Mouse (Mus musculus) inflammation-experienced regulatory T-cells, adult 6 months (primary cell): ENCODE measurements around the gene Pla2g1b. TPM values are rescaled to one million over a fixed set of nuclear protein-coding genes. Genes with fewer than 3 reads are reported as not detected.
"Not testable (repeated sequence)": the region's sequence is repeated elsewhere in the genome, so short reads cannot be mapped to it uniquely, and the experiment has no call there.

Source experiments
- ATAC-seq: one replicate; pipeline ENCODE4 v1.8.0; 2017
- polyA plus RNA-seq, 3 experiments: library from polyadenylated mRNA; unstranded; fragments of 100-300 nt; shearing (Covaris generic); gene quantifications; one replicate each; pipeline ENCODE4 v1.2.1; 2017

The Pla2g1b gene
- polyA plus RNA-seq, 3 experiments from 2014 or later, result not detected

DNA sequence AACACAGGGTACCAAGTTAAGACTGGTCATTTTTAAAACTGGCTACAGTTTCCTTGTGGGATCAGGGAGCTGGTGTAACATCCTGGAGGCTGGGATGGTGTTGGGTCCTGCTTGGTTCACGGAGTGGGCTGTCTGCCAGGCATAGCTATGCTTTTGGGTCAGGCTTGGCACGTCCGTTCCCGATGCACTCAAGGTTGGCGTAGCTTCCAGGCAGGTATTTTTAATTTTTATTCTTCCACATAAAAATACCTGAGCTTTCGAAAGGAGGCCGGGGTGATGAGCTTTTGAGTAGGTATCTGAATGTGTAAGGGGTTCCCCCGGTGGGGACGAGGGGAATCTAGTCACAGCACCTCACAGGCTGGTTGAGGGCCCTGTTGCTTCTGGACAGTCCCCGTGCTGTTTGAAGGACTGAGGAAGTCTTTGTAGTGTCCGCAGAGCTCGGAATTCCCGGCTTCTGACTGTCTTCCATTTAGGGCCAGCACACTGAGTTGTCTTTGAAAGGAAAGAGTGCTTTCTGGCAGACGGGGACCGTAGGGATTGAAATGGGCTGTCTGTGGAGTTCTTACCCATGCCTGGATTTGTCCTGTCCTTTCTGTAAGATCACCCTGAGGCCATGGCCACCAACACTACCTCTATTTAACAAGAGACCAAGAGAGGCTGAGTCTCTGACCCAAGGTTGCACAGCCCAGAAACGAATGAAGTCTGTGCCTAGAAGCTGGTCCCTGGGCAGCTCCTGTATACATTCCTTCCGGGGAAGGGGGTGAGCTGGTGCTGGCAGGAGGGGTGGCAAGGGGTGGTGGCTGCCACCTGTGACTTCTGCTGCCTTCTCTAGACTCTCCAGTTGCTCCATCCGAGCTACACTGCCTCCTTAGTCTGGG lies 42.2 kb downstream of the Pla2g1b start:
- no peak for ATAC-seq

DNA sequence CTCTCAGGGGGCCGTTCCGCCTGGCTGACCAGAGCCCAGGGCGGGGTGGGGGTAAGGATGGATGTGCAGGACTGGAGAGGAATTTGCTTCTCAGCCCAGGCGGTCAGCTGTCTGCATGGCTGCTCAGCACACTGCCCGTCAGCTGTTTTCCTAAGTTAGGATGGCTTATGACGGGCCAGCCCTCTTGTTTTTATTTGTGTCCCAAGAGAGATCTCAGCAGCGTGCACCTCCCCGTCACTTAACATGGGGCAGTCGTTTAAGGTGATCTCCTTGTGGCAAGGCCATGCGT lies 42.7 kb downstream of the Pla2g1b start:
- ATAC-seq, result no peak

DNA sequence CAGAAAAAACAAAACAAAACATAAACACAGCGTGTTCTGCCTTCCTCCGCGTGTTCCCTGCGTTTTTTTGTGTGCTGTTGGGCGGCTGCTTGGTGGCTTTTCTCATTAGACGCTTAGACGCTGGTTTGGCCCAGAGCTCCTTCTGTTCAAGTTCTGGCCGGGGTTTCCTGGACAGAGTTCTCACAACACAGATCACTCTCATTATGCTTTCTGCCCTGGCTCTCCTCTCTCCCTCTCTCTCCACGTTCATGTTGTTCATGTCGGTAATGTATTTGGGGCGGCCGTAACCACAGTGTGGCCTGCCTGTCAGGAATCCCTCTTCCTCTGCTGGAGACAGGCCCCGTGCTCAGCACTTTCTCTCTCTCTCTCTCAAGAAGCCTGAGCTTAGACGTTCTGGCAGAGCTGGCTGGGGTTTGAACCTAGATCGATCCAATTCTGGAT lies 43.3 kb downstream of the Pla2g1b start:
- no peak for ATAC-seq

DNA sequence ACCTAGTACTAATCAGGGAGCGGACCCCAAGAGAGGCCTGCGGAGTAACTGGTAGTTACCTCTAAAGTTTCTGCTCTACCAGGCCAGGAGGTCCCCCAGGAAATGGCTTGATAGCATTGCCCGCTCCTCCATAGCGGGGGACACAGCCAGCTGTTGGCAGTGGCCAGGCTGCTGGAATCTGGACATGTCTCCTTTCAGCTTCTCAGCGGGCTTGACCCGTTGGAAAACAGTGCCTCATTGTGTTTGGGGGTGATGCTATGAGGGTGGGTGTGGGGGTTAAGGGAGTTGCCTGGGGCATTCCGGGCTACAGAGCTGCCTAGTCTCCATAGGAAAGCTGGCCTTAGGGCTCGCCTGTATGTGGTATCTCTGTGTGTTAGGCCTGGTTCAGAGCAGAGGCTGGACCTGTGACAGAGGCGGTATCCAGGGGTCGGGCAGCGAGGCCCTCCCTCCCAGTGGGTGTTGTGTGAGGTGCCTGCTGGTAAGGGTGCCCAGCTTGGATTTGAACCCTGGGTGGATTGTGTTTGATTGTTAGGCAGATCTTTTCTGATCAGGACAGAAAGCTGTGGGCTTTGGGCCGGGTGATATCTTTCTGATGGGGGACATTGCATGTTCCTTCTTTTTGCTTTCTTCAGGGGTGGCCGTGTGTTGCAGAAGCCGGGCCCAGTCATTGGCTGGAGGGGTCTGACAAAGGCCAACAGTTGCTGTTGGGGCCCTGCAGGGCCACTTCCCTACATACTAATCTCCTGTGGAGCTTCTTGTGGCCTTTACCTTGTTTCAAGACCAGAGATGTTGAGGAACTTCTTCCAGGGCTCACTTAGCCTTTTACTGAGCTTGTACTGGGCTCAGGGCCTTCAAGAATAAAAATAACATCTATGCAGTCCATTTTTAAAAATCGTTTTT lies 44.0 kb downstream of the Pla2g1b start:
- ATAC-seq, result no peak

DNA sequence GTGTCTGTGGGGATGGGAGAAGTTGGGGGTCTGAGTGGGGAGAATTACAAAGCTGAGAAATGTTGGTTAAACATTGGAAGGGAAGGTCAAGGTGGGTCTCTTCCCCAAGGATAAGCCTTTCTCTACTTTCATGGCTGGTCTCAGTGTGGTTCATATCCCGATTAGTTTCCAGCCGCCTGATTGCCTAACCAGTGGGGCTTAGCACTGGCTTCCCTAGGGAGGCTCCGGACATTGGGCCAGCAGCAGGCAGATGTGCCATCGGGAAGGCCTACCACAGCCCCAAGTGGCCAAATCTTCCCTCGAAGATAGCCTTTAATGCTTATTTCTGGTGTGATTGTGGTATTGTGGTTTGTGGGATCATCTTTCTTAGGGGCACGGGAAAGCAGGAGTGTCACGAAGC lies 46.3 kb downstream of the Pla2g1b start:
- ATAC-seq, result no peak

DNA sequence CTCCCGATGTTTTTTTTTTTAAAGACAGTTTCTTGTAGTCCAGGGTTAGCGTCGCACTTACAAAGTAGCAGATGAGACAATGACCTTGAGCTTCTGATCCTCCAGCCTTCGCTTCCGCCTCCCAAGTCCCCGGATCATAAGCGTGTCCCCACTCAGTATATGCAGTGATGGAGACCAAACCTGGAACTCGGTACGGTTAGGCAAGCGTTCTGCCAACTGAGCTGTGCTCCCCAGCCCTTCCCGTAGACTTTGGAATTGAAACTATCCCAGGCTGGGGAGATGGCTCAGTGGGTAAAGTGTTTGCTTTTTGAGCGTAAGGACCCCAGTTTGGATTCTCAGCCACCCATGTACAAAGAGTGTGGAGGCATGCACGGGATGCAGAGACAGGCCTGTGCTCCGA lies 47.2 kb downstream of the Pla2g1b start:
- no peak for ATAC-seq

DNA sequence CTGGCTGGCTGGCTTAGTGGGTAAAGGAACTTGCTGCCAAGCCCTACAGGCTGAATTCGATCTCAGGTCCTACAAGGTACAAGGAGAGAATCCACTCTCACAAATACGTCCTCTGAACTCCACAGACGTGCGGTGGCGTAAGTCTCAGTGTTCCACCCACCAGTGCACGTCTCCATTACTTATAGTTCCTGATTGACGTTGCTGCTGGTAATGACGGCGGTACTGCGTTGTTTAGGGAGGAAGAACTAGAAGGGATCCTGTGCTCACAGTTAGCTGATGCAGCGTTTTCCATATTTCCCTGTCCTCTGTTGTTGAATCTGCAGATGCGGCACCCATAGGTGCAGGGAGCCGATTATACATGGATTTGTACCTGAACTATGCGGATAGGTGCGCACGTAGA lies 47.7 kb downstream of the Pla2g1b start:
- ATAC-seq, result no peak

DNA sequence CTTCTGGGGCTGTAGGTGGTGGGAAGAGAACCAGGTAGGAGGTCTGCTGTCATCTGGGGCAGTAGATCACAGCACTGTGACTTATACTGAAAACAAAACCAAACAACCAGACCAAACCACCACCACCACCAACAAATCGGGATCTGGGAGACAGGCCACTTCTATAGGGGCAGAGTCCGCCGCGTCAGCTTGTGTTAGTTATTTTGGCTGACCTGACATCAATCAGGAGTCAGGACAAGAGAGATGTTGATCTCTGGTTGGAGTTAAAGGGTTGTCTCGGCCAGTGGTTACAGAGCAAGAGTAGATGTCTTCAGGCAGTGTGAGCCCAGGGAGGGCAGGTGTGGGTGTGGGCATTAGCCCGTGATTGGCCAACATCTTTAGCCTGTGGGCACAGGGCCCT lies 48.3 kb downstream of the Pla2g1b start:
- no peak for ATAC-seq

DNA sequence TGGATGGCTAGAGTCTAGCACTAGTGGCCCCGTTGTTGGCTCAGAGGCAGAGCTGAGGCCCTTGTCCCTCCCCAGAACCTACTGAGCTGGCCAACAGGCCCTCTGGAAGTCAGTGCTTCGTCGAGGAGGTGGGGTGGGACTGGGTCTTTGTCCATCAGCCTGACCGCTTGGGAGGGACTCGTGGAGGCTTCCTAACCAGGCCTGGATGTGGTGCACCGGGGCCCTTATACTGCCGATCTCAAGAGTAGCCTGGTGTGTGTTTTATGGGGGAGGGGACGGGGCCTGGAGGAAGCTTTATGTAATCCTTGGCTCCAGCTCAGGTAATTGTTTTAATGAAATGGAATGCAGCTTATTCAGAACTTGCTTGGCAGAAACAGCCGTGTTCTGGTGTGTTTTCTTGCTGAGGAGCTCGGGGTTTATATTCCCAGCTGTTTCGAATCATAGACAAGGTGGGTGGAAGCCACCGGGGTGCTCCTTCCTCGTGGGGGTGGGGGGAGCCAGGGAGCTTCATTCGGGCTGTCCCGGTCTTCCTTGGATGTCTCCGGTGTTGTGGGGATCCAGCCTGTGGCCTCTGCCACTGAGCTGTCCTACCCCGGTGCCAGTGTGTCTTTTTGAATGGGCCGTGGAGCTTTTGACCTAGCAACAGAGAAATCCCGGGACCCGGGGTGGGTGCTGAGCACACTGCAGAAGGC lies 49.0 kb downstream of the Pla2g1b start:
- no peak for ATAC-seq

DNA sequence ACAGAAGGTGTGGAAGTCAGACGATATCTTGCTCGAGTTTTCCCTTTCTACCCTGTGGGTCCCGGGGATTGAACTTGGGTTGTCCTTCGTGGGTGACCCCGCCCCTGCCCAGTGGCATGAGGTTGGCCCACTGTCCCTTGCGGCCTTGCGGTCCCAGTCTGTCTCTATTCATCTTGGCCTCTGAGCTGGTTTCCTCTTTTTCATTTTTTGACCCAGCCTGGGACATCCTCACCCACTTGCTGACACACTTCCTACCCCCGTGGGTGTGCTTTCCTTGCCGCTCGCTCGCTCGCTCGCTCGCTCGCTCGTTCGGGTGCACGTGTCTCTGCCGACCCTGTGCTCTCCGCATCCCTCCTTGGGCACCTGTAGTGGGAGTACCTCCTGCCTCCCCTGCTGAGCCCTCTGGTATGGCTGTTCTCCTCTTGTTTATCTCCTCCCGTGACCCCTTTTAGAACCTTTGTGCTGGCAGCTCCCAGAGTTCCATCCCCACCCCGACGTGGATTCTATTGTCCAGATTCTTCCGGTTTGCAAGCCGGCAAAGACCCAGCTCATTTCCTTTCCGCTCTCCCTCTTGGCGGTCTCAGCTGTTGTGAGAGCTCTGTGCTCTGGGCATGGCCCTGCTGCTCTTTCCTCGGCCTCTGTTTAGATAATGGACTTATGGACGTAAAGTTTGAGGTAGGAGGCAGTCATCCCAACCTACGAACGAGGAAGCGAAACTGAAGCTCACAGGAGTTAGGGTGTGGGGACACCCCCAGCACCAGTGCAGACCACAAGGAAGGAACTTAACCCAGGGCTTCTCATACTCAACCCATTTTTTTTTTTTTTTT lies 50.2 kb downstream of the Pla2g1b start:
- peak; percentile 76 for ATAC-seq

DNA sequence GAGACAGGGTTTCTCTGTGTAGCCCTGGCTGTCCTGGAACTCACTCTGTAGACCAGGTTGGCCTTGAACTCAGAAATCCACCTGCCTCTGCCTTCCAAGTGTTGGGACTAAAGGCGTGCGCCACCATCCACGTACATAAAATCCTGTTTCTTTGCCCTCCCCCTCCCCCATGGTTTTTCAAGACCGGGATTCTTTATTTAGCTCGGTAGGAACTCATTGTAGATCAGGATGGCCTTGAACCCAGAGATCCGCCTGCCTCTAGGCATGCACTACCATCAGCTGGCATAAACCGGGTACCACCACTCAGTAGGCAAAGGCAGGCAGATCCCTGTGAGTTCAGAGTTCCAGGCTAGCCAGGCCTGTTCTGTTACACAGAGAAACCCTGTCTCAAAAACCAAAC lies 50.8 kb downstream of the Pla2g1b start:
- no peak for ATAC-seq

DNA sequence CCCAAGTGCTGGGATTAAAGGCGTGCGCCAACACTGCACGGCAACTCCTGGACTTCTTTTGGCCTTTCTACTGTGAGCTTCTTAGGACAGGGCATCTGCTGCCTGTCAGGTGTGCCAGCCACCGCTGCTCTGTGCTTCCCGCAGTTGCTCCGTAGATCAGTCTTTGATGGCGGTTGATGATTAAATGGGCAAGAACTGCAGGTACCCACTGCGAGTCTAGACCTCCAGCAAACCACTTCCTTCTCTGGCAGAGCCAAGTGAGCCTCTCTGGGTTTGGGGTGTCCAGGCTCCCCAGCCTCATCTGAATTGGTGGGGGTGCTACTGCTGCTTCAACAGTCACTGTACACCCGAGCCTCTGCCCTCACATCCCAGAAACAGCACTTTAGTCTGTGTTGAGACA lies 51.4 kb downstream of the Pla2g1b start:
- no peak for ATAC-seq

DNA sequence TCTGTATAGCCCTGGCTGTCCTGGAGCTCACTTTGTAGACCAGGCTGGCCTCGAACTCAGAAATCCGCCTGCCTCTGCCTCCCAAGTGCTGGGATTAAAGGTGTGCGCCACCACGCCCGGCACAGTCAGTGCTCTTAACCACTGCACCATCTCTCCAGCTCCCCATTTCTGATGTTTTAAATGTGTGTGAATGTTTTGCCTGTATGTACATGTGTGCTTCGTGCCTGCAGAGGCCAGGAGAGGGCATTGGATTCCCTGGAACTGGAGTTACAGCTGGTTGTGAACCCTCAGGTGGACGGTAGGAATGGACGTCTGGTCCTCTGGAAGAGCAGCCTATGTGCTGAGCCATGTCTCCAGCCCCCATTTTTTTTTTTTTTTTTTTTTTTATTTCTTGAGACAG lies 52.2 kb downstream of the Pla2g1b start:
- ATAC-seq, result not testable (repeated sequence)

DNA sequence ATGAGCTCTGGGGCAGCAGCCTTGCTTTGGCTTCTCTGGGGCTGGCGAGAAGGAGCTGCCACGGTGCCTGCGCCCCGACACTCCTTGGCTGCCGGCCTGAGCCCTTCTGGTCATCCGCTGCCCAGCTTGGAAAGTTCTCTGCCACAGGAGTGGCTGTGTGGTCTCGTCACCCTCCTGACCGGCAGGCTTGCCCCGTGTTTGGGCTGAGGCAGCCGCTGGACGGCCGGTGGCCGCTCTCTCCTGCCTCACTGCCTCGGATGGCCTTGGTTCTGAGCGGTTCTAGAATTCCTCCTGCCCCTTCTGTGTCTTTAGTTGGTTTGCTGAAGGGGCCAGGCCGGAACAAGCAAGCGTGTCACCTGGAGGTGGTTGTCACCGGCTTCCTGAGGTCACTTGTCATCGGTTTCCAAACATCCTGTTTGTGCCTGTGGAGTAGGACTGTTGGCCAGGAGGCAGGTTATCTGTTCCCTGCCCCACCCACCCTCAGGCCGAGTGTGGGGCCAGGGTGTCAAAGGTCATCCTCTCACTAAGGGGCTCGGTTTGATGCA lies 54.3 kb downstream of the Pla2g1b start:
- no peak for ATAC-seq

DNA sequence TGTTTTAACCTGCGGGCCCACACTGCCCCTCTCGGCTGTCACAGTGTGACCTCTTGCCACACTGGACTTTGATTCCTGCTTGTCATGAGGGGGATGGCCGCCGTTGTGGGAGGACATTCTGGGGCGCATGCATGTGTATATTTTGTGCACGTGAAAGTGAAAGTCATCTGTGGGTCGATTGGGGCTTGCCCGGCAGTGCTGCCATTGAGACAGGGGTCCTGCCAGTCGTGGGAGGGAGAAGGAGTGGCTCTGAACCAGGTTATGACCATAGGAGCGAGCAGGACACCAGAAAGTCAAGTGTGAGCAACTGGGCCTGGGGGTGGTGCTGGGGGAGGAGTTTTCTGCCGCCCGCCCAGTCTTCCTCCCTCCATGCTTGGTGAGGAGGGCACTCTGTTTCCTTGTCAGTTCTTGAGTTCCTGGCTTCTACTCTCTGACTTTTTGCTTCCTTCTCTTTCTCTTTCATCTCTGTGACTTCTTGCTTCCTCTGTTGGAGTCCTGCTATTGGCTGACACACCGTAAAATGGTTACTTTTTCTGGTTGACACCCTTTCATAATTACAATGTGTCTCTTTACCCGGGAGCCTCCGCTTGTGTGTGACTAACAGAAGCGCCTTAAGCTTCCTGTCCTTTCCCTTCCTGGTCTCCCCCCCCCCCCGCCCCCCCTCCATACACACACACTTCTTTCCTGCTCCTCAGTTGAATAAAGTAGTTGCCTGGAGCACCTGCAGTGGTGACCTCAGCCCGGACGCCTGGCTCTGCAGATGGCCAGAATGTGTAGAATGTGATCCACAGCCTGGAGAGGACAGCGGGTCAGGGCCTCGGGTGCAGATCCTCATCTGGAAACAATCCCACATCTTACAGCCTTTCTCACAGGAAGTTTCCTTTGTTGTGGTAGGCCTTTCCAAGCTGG lies 55.7 kb downstream of the Pla2g1b start:
- ATAC-seq, result peak; percentile 93

DNA sequence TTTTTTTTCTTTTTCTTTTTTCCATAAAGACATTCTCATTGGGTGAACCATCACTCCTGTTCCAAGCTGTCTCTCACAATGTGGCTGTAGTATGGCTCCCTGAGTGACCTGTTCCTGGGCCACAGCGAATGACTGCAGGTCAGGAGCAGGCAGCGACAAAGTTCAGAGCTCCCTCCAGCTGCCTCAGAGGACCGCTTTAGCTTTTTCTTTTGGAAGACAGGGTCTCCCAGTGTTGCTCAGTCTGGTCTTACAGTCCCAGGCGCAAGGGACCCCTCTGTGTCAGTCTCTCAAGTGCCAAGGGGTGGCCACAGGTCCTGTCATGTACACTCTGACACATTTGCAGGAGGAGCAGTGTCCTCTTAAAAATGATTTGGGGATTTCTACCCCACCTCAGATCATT lies 56.5 kb downstream of the Pla2g1b start:
- ATAC-seq, result no peak

DNA sequence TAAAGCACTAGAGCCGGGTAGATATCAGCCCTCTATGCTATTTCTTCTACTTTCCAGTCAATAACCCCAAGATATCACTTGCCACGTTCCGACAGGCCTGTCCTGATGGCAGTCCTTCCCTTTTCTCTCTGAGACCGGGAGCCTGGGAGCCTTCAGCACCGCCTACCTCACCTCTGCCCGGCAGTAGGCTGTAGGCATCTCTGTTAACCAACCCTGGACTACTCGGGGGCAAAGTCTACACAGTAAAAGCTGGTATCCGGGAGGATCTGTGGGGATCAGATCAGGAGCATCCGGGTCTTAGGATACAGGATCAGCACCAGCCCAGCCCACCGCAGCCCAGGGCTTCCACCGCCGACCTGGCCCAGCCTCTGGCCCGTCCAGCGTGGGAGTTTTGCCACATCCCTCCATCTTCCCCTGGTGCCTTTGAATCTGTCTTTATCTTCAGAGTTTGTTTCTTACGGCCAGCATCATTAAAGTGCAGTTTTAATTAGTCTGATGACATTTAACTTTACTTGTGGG lies 57.0 kb downstream of the Pla2g1b start:
- ATAC-seq, result no peak

DNA sequence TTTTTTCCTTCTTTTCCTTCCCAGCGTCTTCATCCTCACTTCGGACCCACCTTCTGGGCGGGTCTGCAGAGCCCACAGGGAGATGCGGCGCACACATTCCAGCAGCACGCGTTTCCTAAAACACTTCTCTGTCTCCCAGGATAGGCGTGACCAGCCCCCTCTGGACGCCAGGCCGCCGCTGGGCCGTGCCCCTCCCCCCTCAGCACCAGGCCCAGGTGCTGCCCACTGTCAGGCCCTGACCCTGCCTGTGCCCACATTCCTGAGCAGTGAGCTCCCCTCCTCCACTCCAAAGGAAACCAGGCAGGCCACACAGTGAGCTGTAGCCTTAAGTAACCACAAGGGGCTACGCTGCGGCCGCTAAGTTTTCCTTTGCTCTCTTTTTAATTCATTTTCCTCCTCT lies 57.9 kb downstream of the Pla2g1b start:
- ATAC-seq, result no peak
